Mouse (Mus musculus): ENCODE measurements around the gene Dach1.

Gene Dach1

GRCm38 (mm10) chr14:98169421-98170076 lies at the start of gene Dach1:
TSS of gene Dach1 (minus strand) at chr14:98169765.
- peak; percentile 19 for DNase-seq

DNA sequence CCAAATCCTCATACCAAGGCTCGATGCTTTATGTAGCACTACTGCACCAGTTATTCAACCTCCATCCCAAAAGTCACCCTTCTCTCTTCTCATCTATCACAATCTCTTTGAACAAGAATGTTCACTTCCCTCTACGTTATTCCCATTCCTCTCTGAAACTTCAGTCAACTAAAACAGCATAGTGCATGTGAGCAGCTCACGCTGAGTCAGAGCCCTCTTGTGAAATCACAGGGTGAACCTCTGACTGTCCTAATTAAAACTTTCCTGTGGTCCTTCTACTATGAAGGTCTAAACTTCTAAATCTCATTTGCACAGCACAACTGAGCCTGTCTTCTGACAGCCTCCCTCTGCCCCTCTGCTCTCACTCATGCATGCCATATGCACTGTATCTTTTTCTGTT lies 30.5 kb upstream of the Dach1 start:
- no peak for DNase-seq

DNA sequence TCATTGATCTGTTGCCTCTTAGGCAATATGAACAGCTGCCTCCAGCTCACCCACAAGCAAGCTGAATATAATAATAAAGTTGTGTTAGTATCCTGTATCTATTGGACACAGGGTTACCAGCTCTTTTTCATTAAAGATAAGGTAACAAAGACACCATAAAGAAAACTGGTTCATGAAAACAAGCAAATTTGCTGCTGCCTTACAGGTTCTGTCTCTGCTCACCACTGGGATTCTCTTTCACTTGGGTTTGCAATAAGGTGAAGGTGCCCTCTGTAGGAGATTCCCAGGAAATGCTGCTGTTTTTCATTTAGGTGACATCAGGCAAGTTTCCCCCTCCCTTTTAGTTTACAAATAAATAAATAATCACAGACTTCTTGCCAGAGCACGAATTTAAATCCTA lies 12.0 kb upstream of the Dach1 start:
- DNase-seq, result no peak

DNA sequence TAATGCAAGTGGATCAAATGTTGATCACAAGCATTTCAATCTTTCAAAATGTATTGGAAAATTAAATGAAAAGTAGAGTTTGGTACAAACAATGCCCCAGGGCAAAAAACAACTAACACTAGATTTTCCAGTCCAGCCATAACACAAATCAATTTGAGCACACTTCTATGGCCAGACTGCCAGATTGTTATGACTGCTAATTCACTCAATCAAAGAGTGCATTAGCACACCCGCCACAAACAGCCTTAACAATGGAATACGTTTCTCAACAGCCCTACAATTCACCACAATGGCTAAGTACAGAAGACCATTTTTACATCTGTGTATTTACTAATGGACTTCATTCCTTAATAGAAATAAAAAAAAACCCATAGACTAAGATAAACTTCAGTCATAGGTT lies 4.3 kb upstream of the Dach1 start:
- DNase-seq, result no peak

DNA sequence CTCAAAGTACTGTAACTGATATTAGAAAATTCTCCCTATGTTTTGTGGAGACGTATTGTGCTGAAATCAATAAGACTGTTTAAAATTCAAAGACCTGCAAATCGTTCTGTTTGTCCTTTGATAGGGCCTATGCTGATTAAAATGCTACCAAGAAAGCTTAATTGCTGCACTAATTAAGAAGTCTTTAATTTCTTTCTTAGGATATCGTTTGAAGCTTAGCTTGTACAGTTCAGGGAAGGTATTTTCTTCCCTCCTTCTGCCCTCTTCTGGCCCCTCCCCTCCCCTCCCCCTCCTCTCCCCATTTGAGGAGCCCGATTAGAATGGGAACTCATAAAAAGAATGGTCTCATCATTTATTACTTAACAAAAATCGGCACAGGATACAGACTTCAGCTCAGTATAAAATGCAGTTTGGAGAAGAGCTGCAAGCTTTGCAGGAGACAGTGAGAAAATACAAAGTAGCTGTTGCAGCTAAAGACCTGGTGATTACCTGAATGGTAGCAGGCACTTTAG lies 2.9 kb upstream of the Dach1 start:
- no peak for DNase-seq

GRCm38 (mm10) chr14:98171861-98172260 lies 2.3 kb upstream of the Dach1 start:
- DNase-seq, result no peak

- DNase-seq, result peak; percentile 42
Measured at GRCm38 (mm10) chr14:98168908-98169401, 610 bp downstream of the Dach1 start.

DNA sequence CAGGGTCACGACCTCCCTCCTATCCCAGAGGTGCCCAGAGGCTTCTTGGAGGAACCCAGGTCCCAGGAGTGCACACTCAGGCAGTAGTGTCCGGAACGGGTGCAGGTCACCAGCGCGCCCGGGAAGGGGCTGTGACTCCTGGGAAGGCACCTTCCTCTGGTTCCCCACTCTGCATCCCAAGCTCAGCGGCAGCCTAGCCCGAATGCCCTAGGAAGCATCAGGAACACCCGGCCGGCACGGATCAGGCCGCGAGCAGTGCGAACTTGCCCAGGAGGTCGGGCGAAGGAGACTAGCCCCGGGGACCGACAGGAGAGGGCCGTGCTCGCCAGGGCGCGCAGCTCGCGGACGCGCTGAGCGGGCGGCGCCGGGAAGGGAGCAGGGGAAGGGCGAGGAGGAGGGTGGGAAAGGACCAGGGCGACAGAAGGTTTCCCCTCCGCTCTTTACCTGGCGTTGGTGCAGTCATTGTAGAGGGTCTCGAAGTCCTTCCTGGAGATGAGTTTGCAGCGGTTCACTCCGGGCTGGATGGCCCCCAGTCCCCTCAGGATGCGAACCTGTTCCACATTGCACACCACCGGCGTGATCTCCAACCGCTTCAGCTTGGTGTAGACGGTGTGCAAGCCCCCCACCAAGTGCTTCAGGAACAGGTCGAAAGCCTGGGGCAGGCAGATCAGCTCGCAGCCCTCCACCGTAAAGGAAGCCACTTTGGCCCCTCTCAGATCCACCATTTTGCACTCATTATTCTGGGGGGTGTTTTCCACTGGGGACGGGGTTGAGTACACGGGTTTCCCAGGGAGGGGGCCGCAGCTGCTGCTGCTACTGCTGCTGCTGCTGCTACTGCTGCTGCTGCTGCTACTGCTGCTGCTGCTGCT lies 1.3 kb downstream of the Dach1 start:
- peak; percentile 23 for DNase-seq

GRCm38 (mm10) chr14:98167186-98168038 lies 2.2 kb downstream of the Dach1 start:
- DNase-seq, result peak; percentile 9

DNA sequence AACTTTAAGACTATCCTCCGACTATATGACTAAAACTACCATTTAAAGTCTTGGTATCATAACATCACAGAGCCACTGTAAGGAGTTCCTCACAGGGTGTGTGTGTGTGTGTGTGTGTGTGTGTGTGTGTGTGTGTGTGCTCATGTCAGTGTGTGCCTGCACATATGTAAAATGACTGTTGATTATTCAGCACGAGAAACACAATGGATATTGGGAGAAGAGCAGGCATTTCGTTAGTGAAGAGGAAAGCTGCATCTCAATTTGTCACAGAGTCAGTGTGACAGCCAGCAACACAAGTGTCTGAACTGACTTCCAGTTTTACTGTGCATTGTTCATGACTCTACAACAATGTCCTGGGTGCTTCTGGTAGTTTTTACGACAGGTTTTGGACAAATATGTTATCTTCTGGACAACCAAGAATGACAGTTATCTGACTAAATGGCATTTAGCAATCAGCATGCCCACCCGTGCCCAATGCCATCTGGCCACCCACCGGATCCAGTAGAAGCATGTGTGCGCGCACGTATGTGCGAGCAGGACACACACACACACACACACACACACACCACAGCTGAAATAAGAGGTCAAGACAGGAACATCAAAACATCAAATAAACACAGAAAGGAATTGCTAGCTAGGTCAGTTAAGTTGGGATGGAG lies 3.1 kb downstream of the Dach1 start:
- DNase-seq, result no peak

DNA sequence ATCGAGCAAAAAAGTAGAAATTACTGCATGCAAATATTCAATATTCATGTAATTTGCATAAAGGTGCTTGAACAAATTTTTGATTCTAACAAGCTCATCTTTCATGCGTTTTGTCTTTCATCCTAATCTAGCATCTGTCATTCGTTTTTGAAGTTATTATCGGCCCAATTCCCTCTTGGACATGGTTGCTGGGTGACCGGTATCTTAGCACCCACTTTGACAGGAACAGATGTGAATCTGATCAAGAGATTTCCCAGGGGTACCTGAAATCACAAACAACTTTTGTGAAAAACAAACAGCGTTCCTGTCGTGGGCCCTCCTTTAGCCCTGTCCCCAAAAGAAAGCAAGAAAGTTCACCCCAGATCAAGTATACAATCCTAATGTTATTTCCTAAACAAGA lies 12.8 kb downstream of the Dach1 start:
- DNase-seq, result no peak

DNA sequence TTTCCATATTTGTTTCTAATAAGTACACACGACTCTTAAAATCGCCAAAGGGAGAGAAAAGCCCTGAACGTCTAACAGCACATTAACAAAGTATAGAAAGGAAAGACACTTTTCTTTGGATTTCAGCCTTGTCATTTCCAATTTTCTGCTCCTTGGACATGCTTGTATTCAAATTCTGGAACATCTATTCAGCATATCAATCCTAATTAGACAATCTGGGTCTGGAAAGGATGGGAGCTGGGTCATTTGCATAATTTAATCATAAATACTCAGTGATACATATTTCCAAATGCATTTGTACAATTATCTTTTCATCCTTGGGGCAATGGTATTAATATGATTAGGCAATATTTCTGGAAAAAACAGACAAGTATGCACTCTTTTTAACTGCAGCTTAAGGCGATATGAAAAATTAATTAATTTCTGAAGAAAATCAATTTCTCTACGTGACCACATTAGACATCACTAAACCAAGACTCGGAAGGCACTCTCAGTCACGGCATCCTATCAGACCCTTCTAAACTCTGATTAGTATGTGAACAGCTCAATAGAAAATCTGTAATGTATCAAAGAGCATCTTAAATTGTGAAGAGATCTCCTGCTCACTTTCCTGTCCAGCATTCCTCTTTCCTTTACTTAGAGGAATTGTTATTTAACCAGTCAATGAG lies 13.7 kb downstream of the Dach1 start:
- DNase-seq, result no peak

GRCm38 (mm10) chr14:98154832-98155422 lies 14.6 kb downstream of the Dach1 start:
- no peak for DNase-seq

DNA sequence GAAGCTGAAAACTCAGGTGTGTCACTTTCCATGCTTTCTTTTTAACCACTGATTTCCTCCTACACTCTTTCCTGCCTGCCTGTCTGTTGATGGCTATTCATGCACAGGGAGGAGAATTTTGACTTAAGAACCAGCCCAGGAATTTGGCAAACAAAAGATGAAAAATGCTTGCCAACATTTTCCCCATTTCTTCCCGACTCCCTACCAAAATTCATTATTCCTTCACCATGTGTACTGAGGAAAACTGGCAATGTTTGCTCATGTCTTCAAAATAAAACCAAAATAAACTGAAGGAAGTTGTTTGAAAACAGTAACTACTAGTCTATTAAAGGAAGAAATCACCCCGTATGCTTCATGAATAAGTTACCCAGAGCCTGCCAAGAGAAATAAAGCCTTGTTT lies 27.8 kb downstream of the Dach1 start:
- no peak for DNase-seq

DNA sequence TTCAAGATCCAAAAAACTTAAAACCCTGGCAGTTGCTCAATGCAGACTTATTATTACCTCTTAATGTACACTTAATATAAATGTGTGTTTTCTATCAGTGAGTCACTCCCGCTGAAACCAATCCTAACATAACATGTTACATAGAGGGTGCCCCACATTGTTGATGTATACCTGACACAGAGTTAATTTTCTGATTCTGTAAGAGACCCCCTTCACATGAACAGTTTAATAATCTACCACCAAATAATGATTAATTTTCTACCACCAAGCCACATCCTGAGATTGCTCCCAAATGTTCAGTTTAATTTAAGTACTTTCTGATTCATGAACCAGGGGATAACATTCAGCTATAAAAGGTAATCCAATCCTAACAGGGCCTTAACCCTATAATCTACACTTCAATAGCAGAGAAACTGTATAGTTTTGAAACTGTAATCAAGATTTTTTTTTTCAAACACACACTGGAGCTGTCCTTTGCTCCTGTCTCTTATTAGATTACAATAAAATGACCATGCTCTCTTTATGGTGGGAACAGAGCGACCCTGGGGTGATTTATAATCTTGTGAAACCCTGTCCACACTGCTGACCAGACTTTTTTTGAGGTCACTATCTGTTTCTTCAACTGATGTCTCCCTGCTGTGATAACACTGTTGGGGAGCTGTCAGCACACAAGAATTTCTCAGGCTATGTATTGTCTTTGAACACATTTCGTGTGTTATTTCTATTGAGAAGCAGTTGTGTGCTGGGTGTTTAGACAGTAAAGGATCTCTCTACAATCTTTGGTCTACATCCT lies 30.5 kb downstream of the Dach1 start:
- DNase-seq, result no peak

DNA sequence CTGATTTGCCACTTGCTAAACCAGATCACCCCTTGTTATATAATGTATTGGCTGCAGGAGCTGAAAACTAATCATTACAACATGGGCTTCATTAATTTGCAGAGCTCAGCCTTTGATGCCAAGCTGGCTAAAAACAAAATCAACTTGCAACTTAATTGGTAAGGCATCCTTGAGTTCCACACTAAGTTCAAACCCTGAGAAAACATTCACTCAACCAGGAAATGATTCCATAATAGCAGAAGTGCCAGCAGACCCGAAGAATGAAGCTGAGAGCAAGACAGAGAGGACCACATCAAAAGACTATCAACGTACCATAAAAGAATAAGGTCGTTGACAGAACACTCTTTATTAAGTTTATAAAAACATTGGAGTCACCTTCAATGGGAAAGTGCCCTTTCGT lies 35.0 kb downstream of the Dach1 start:
- no peak for DNase-seq

GRCm38 (mm10) chr14:98123032-98123431 lies 46.5 kb downstream of the Dach1 start:
- DNase-seq, result no peak

DNA sequence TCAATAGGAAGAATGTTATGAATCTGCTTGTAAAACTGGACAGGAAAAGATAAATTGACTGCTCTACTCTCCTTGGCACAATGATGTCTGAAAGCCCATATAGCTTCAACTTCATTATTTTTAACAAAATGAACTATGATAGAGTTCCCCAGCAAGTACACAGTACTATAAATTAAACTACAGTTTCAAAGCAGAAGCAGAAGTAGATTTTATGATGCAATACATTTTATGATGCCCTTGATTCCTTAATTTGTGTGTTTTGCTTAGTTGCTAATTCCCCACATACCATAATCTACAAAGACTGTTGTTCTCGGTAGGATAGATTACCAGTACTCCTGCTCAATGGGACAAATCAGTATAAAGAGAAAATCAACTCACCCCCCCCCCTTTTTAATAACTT lies 52.9 kb downstream of the Dach1 start:
- no peak for DNase-seq

GRCm38 (mm10) chr14:98113106-98113505 lies 56.5 kb downstream of the Dach1 start:
- DNase-seq, result no peak

GRCm38 (mm10) chr14:98109929-98110328 lies 59.6 kb downstream of the Dach1 start:
- no peak for DNase-seq

DNA sequence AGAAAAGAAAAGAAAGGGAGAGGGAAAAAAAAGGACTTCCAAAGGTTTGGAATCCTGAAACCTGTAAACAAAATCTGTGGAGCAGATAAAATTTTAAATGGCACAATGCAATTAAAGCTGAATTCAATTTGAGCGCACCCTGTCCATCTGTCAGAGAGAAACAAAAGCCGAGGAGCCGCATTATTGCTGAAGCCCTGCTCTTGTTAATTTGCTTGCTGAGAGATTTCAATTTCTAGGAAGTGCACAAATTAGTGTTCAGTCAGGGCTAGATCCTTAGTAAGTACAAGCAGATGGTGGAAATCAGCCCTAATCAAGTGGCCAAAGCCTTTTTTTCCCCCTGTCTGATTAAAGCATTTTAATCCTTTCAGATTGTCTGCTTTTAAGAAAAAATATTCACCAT lies 60.8 kb downstream of the Dach1 start:
- DNase-seq, result no peak
